Mouse (Mus musculus) kidney, adult 2 months (tissue): ENCODE results near the gene Brinp3.

Experiments used
- CTCF ChIP-seq: fragments of 200-500 bp; conservative IDR thresholded peaks from 2 replicates; pipeline ENCODE4 v1.5.1; 2011; ENCODE audit warnings: low read depth, mild to moderate bottlenecking, control low read depth, low read length, moderate library complexity, mixed read lengths; ENCODE audit not compliant: insufficient read depth, insufficient read length
- POLR2A ChIP-seq: fragments of 200-500 bp; IDR thresholded peaks from one replicate; pipeline ENCODE4 v1.6.1; 2011; ENCODE audit warnings: low read depth, low read length, control low read depth

- TF ChIP-seq CTCF (no peak), POLR2A (no peak)
These were observed 354.3 kb downstream of the Brinp3 start for GRCm38 (mm10) chr1:146848892-146849291.
